8 mouse cellular contexts compared by ENCODE assay signal in genomic region chr10:17331607-17332008, GRCm38 (mm10).
DNase-seq lines count a peak whose midpoint lies in the region; ATAC-seq lines count a peak whose summit lies in the region.

No protein-coding gene starts in this region.

- peaks cover 20% of the 10 kb centered on the region for H3K4me1 ChIP-seq in heart, embryonic 11.5 days (ENCODE audit: control insufficient read depth, insufficient read depth, low read length)
- peaks cover 23% of the 10 kb centered on the region for H3K4me1 ChIP-seq in limb, embryonic 11.5 days (ENCODE audit: control insufficient read depth, insufficient read depth, low read length)
- peaks cover 19% of the 10 kb centered on the region for H3K4me1 ChIP-seq in neural tube, embryonic 11.5 days (ENCODE audit: control insufficient read depth, insufficient read depth, low read length)

- under 1% methylated on average over 7 of the region's 7 CpGs for WGBS in heart, embryonic 11.5 days (ENCODE audit: insufficient replicate concordance)
- WGBS in limb, embryonic 11.5 days = 0% methylated on average over 7 of the region's 7 CpGs
- 0% methylated on average over 7 of the region's 7 CpGs for WGBS in neural tube, embryonic 11.5 days

- peak; percentile 3 to 28 for DNase-seq in layer of hippocampus, adult 18-20 months (ENCODE audit: low spot score in 2 of 2)
- DNase-seq in layer of hippocampus, adult 8-10 months (ENCODE audit: low spot score in 2 of 2) = no peak
- peak; percentile 80 to 82 for DNase-seq in cerebellum, postnatal 10 days
- DNase-seq in limb, embryonic 11.5 days (ENCODE audit: low spot score) = peak; percentile 34
- peak; percentile 62 for DNase-seq in neural tube, embryonic 11.5 days (ENCODE audit: low spot score)
- DNase-seq in urinary bladder, postnatal 10 days (ENCODE audit: low spot score) = no peak
- no peak for DNase-seq in thymus, postnatal 25 days

- peak overlapping the region; percentile 61 for H3K4me2 ChIP-seq in heart, embryonic 11.5 days
- peak overlapping the region; percentile 39 for H3K4me2 ChIP-seq in limb, embryonic 11.5 days (ENCODE audit: low read depth, severe bottlenecking)
- peak overlapping the region; percentile 55 for H3K4me2 ChIP-seq in neural tube, embryonic 11.5 days (ENCODE audit: low read depth)

- H3K9ac ChIP-seq in heart, embryonic 11.5 days (ENCODE audit: low read depth, low read length) = peak overlapping the region; percentile 59
- peak overlapping the region; percentile 44; the same call in 1 of the 2 replicates for H3K9ac ChIP-seq in limb, embryonic 11.5 days (ENCODE audit: low read length)
- peak overlapping the region; percentile 57 for H3K9ac ChIP-seq in neural tube, embryonic 11.5 days (ENCODE audit: low read length)

- no peaks in the 10 kb centered on the region for H3K36me3 ChIP-seq in heart, embryonic 11.5 days (ENCODE audit: control insufficient read depth, insufficient read depth, low read length)
- no peaks in the 10 kb centered on the region for H3K36me3 ChIP-seq in limb, embryonic 11.5 days (ENCODE audit: control insufficient read depth, insufficient read depth, low read length)
- H3K36me3 ChIP-seq in neural tube, embryonic 11.5 days (ENCODE audit: control insufficient read depth, insufficient read depth, low read length) = no peaks in the 10 kb centered on the region

- peak overlapping the region; percentile 42 for H3K27ac ChIP-seq in heart, embryonic 11.5 days (ENCODE audit: low read depth, low read length)
- no peak overlapping the region for H3K27ac ChIP-seq in limb, embryonic 11.5 days (replicated peaks; ENCODE audit: low read depth, low read length)
- peak overlapping the region; percentile 84 for H3K27ac ChIP-seq in neural tube, embryonic 11.5 days (ENCODE audit: low read depth, low read length)

- H3K27me3 ChIP-seq in heart, embryonic 11.5 days (ENCODE audit: control insufficient read depth, insufficient read depth, low read length) = no peaks in the 10 kb centered on the region
- no peaks in the 10 kb centered on the region for H3K27me3 ChIP-seq in limb, embryonic 11.5 days (ENCODE audit: control insufficient read depth, insufficient read depth, low read length)
- no peaks in the 10 kb centered on the region for H3K27me3 ChIP-seq in neural tube, embryonic 11.5 days (ENCODE audit: control insufficient read depth, insufficient read depth, low read length)

- no peaks in the 10 kb centered on the region for H3K9me3 ChIP-seq in heart, embryonic 11.5 days (replicated peaks; ENCODE audit: control insufficient read depth, low read length)
- no peaks in the 10 kb centered on the region for H3K9me3 ChIP-seq in limb, embryonic 11.5 days (ENCODE audit: control insufficient read depth, low read length)
- H3K9me3 ChIP-seq in neural tube, embryonic 11.5 days (ENCODE audit: control insufficient read depth, low read length) = no peaks in the 10 kb centered on the region

- 0 out of 2 replicates have a peak, but pooled peaks have one; percentile 49 for ATAC-seq in heart, embryonic 11.5 days (replicated peaks; ENCODE audit: insufficient number of reproducible peaks, low FRiP score, low TSS enrichment)
- ATAC-seq in limb, embryonic 11.5 days (ENCODE audit: insufficient number of reproducible peaks, low FRiP score, low TSS enrichment, low read depth) = no peak
- peak; percentile 64 for ATAC-seq in neural tube, embryonic 11.5 days (ENCODE audit: insufficient read depth, low FRiP score, low TSS enrichment)

- peak overlapping the region; percentile 34 for H3K4me3 ChIP-seq in heart, embryonic 11.5 days (ENCODE audit: low read depth, low read length)
- H3K4me3 ChIP-seq in limb, embryonic 11.5 days (ENCODE audit: low read depth, low read length) = peak overlapping the region; percentile 19
- peak overlapping the region; percentile 28 for H3K4me3 ChIP-seq in neural tube, embryonic 11.5 days (ENCODE audit: low read depth, low read length)

Comparison
In these comparisons a context has a peak if more than half of its experiments do, and no peak if none do; other contexts are left out.
1. DNase-seq: peak in layer of hippocampus, adult 18-20 months (2 of 2), cerebellum, postnatal 10 days (2 of 2), limb, embryonic 11.5 days (single experiment) and neural tube, embryonic 11.5 days (single experiment); none in layer of hippocampus, adult 8-10 months (0 of 2), urinary bladder, postnatal 10 days (single experiment) and thymus, postnatal 25 days (single experiment).
2. Peak in every context shown above with its lines, with median percentiles within 50 percentile points of each other: H3K4me2 ChIP-seq, H3K4me3 ChIP-seq and H3K9ac ChIP-seq.